Mouse (Mus musculus) heart, embryonic 14.5 days (tissue): ENCODE measurements around the gene Cdkl3. TPM values are rescaled to one million over a fixed set of nuclear protein-coding genes. Genes with fewer than 3 reads are reported as not detected.
A peak's percentile ranks its signal among the peaks of the same experiment; 100 is the strongest.

ENCODE experiments used
- ATAC-seq: fragments of 200-750 bp; cut with Nextera tagmentation; 2 replicates; pipeline ENCODE4 v1.8.0; 2017; ENCODE audit warnings: low read depth, moderate TSS enrichment; ENCODE audit not compliant: insufficient number of reproducible peaks, insufficient read depth, low FRiP score
- H3K27ac ChIP-seq, 2 experiments: fragments of 200-500 bp in 1 of 2; fragments of 300-500 bp in 1 of 2; sonication (generic) in 1 of 2; replicated peaks in 1 of 2; 2 replicates each; pipeline ENCODE4 v1.5.1; 2012 to 2014; ENCODE audit warnings: low read depth in 2 of 2, low read length in 2 of 2, control low read depth in 1 of 2, mild to moderate bottlenecking in 1 of 2, mixed read lengths in 1 of 2; ENCODE audit not compliant: control insufficient read depth in 1 of 2, insufficient read depth in 1 of 2
- H3K27me3 ChIP-seq: fragments of 300-500 bp; sonication (generic); 2 replicates; pipeline ENCODE4 v1.6.1; 2014; ENCODE audit warnings: mild to moderate bottlenecking, low read length, control low read depth; ENCODE audit not compliant: control insufficient read depth, insufficient read depth
- H3K36me3 ChIP-seq: fragments of 300-500 bp; sonication (generic); 2 replicates; pipeline ENCODE4 v1.6.1; 2014; ENCODE audit warnings: mild to moderate bottlenecking, control low read depth, low read length, mixed read lengths; ENCODE audit not compliant: control insufficient read depth, insufficient read depth
- H3K4me1 ChIP-seq, 2 experiments: fragments of 200-500 bp in 1 of 2; fragments of 300-500 bp in 1 of 2; sonication (generic) in 1 of 2; 2 replicates each; pipeline ENCODE4 v1.6.1; 2012 to 2014; ENCODE audit warnings: low read length in 2 of 2, control low read depth in 1 of 2, mixed read lengths in 1 of 2; ENCODE audit not compliant: control insufficient read depth in 2 of 2, insufficient read depth in 2 of 2
- H3K4me2 ChIP-seq: fragments of 300-500 bp; sonication (generic); 2 replicates; pipeline ENCODE4 v1.6.1; 2014; ENCODE audit warnings: mild to moderate bottlenecking, low read length
- H3K4me3 ChIP-seq, 2 experiments: fragments of 200-500 bp in 1 of 2; fragments of 300-500 bp in 1 of 2; sonication (generic) in 1 of 2; 2 replicates each; pipeline ENCODE4 v1.5.1; 2012 to 2014; ENCODE audit warnings: low read length in 2 of 2, mild to moderate bottlenecking in 2 of 2, control low read depth in 1 of 2, low read depth in 1 of 2, moderate library complexity in 1 of 2; ENCODE audit not compliant: control insufficient read depth in 1 of 2, insufficient read depth in 1 of 2
- H3K9ac ChIP-seq: fragments of 300-500 bp; sonication (generic); 2 replicates; pipeline ENCODE4 v1.6.1; 2014; ENCODE audit warnings: mild to moderate bottlenecking, low read length
- H3K9me3 ChIP-seq: fragments of 300-500 bp; sonication (generic); 2 replicates; pipeline ENCODE4 v1.6.1; 2016; ENCODE audit warnings: low read length, control low read depth; ENCODE audit not compliant: control insufficient read depth
- WGBS: fragments of 180-500 bp; shearing (Covaris S2); extraction: QIAGEN DNeasy Blood & Tissue Kit; methylation state at CpG from one replicate; pipeline ENCODE4 v1.1.7; 2014; 5-methylcytosine and 5-hydroxymethylcytosine counted together
- polyA plus RNA-seq: library from polyadenylated mRNA; unstranded; fragments of >200 nt; fragmentation: Nextera tagmentation; extraction: Ambion mirVana; gene quantifications from 2 replicates; pipeline ENCODE4 v1.2.1, GENCODE M21; 2014

The Cdkl3 gene
- polyA plus RNA-seq, 1 experiment from 2014 or later: 9.1 TPM

GRCm38 (mm10) chr11:52077939-52078338 lies 73.9 kb downstream of the Cdkl3 start:
- H3K4me2 ChIP-seq: no peak overlapping the region
- peaks cover 4 to 8% of the 10 kb centered on the region in 2 experiments; a peak in 3 of 4 replicates for H3K4me1 ChIP-seq
- peak; percentile 69; the same call in 1 of the 2 replicates for ATAC-seq
- no peaks in the 10 kb centered on the region for H3K9me3 ChIP-seq
- no peaks in the 10 kb centered on the region for H3K36me3 ChIP-seq
- no peak overlapping the region for H3K9ac ChIP-seq
- peak overlapping the region; percentile 43 to 65 for H3K27ac ChIP-seq
- H3K4me3 ChIP-seq: no peak overlapping the region
- H3K27me3 ChIP-seq: no peaks in the 10 kb centered on the region
- WGBS: 21% methylated on average over 4 of the region's 4 CpGs

DNA sequence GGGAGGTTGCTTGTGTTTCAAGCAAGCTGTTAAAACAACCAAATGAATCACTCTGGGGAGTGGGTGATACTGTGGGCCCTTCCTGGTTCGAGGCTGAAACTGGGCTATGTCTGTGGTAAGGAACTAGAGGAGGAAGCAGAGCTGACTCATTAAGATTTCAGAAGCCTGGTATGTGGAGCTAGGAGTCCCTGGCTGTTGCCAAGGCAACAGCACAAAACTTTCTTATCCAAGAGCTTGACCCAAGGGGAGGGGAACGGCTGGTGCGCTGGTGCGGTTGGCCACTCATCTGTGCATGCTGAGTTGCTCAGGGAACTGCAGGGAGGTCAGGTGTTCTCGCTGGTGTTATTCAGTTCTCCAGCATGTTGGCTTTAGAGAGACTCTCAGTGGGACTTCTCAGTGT lies 76.0 kb downstream of the Cdkl3 start:
- no peaks in the 10 kb centered on the region for H3K9me3 ChIP-seq
- H3K27ac ChIP-seq: no peak overlapping the region
- no peak overlapping the region for H3K4me2 ChIP-seq
- 35% methylated on average over 5 of the region's 5 CpGs for WGBS
- H3K4me1 ChIP-seq: peaks cover 4 to 8% of the 10 kb centered on the region in 2 experiments; a peak in 3 of 4 replicates
- H3K36me3 ChIP-seq: no peaks in the 10 kb centered on the region
- ATAC-seq: no peak
- no peaks in the 10 kb centered on the region for H3K27me3 ChIP-seq
- no peak overlapping the region for H3K4me3 ChIP-seq
- H3K9ac ChIP-seq: no peak overlapping the region

GRCm38 (mm10) chr11:52080656-52081055 lies 76.6 kb downstream of the Cdkl3 start:
- Histone ChIP-seq H3K4me1 (peaks cover 4 to 8% of the 10 kb centered on the region in 2 experiments; a peak in 3 of 4 replicates), H3K27me3 (no peaks in the 10 kb centered on the region), H3K4me3 (no peak overlapping the region), H3K9me3 (no peaks in the 10 kb centered on the region), H3K9ac (no peak overlapping the region), H3K36me3 (no peaks in the 10 kb centered on the region), H3K4me2 (no peak overlapping the region), H3K27ac (no peak overlapping the region)
- no peak for ATAC-seq
- 91% methylated on average over 2 of the region's 2 CpGs for WGBS

GRCm38 (mm10) chr11:52085857-52086203 lies 81.8 kb downstream of the Cdkl3 start:
- Histone ChIP-seq H3K9ac (peak overlapping the region; percentile 31; the same call in 1 of the 2 replicates), H3K4me2 (peak overlapping the region; percentile 45), H3K36me3 (no peaks in the 10 kb centered on the region), H3K27me3 (no peaks in the 10 kb centered on the region), H3K9me3 (no peaks in the 10 kb centered on the region), H3K4me1 (peaks cover 17 to 25% of the 10 kb centered on the region in 2 experiments), H3K4me3 (no peak overlapping the region), H3K27ac (peak overlapping the region; percentile 78 to 89)
- ATAC-seq: no peak
- 64% methylated on average over 4 of the region's 4 CpGs for WGBS

GRCm38 (mm10) chr11:52086204-52086864 lies 82.3 kb downstream of the Cdkl3 start:
- WGBS: 23% methylated on average over 9 of the region's 9 CpGs
- Histone ChIP-seq H3K9ac (peak overlapping the region; percentile 31), H3K4me3 (no peak overlapping the region), H3K9me3 (no peaks in the 10 kb centered on the region), H3K27me3 (no peaks in the 10 kb centered on the region), H3K36me3 (no peaks in the 10 kb centered on the region), H3K4me1 (peaks cover 17 to 25% of the 10 kb centered on the region in 2 experiments), H3K27ac (peak overlapping the region; percentile 78 to 89), H3K4me2 (peak overlapping the region; percentile 45)
- no peak for ATAC-seq

- H3K4me2 ChIP-seq: peak overlapping the region; percentile 36; the same call in 1 of the 2 replicates
- H3K9ac ChIP-seq: no peak overlapping the region; the same call in 1 of the 2 replicates
- no peaks in the 10 kb centered on the region for H3K9me3 ChIP-seq
- no peaks in the 10 kb centered on the region for H3K27me3 ChIP-seq
- no peaks in the 10 kb centered on the region for H3K36me3 ChIP-seq
- ATAC-seq: no peak
- H3K4me1 ChIP-seq: peaks cover 17 to 25% of the 10 kb centered on the region in 2 experiments
- H3K27ac ChIP-seq: peak overlapping the region in 1 of 2 experiments; percentile 45; a peak in 1 of 4 replicates
- H3K4me3 ChIP-seq: no peak overlapping the region
- 40% methylated on average over 8 of the region's 8 CpGs for WGBS
These were observed 85.3 kb downstream of the Cdkl3 start for GRCm38 (mm10) chr11:52089291-52089690.

DNA sequence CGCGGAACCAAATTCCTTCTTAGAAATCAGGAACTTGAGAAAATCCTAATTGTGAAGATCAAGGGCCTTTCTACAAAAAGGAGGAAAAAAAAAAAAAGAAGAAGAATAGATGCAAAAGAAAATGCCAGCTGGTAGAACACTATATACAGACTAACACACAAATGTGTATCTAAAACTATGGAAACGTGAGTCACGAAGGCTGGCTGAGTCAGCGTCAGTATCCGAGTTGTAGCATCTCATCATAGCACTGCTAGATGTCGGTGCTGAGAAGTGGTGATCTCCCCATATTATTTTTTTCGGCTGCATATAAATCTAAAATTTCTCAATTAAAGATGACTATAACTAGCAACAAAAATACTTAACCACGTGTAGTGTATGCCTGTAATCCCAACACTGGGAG lies 87.2 kb downstream of the Cdkl3 start:
- H3K9me3 ChIP-seq: no peaks in the 10 kb centered on the region
- WGBS: 85% methylated on average over 9 of the region's 9 CpGs
- peaks cover 12 to 20% of the 10 kb centered on the region in 2 experiments for H3K4me1 ChIP-seq
- H3K36me3 ChIP-seq: no peaks in the 10 kb centered on the region
- H3K27ac ChIP-seq: no peak overlapping the region
- no peaks in the 10 kb centered on the region for H3K27me3 ChIP-seq
- H3K4me2 ChIP-seq: no peak overlapping the region
- no peak overlapping the region for H3K4me3 ChIP-seq
- no peak for ATAC-seq
- no peak overlapping the region for H3K9ac ChIP-seq

GRCm38 (mm10) chr11:52094568-52094967 lies 90.5 kb downstream of the Cdkl3 start:
- Histone ChIP-seq H3K4me2 (no peak overlapping the region), H3K9ac (no peak overlapping the region), H3K4me3 (no peak overlapping the region), H3K4me1 (peaks cover 8 to 13% of the 10 kb centered on the region in 2 experiments), H3K27ac (peak overlapping the region; percentile 37 to 39; a peak in 2 of 4 replicates), H3K27me3 (no peaks in the 10 kb centered on the region), H3K36me3 (no peaks in the 10 kb centered on the region), H3K9me3 (no peaks in the 10 kb centered on the region)
- ATAC-seq: no peak
- 51% methylated on average over 5 of the region's 5 CpGs for WGBS
